ENCODE assay signal across 8 mouse cellular contexts in the genomic region with DNA sequence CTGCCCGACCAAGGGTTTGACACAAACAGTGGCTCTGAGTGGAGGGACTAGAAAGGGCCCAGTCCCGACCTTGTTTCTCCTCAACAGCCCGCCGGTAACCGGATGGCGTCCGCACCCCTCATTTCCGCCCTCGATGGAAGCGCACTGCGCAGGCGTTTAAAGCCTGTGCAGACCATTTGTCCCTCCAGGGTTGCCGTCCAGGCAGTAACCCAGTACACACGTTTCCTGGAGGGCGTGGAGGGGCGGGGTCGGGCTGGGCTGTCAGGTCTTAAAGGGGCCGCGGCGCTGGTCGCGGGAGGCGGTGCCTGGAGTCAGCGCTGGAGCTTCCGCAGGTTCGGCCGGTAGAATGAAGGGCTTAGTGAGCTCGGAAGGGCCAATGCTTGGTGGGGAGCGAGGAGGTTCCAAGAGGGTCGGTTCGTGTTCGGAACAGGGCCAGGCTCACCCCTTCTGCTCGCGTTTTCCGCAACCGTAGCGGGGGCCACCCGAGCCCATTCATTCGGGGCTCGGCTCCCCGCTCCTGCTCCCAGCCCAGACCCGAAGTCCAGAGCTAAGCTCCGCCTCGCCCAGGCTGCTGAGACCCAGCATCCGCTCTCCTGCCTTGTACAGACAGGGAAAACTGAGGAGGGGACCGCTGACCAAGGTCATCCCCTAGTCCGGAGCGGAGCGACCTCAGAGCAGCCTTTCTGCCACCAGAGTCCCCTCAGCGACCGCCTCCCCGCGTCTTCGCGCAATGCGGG. TPM values are rescaled to one million over a fixed set of nuclear protein-coding genes. Genes with fewer than 3 reads are reported as not detected.
DNase-seq lines count a peak whose midpoint lies in the region; ATAC-seq and TF ChIP-seq lines count a peak whose summit lies in the region.

A gene (plus strand): TSS at position 271 of the 737 bp plus-strand sequence.

- H3K36me3 ChIP-seq in embryonic facial prominence, embryonic 13.5 days, result peaks cover 65% of the 10 kb centered on the region
- no peaks in the 10 kb centered on the region for H3K36me3 ChIP-seq in kidney, adult 2 months (ENCODE audit: control insufficient read depth, insufficient read depth, low read length)
- peaks cover 65% of the 10 kb centered on the region for H3K36me3 ChIP-seq in limb, embryonic 14.5 days (ENCODE audit: control insufficient read depth, insufficient read depth, low read length)
- peaks cover 52% of the 10 kb centered on the region for H3K36me3 ChIP-seq in midbrain, postnatal 0 days (ENCODE audit: insufficient read depth, low read length)

- peak; percentile 95 for TF ChIP-seq POLR2A in kidney, adult 2 months (IDR thresholded peaks at IDR 0.05; ENCODE audit: low read depth, low read length)
- TF ChIP-seq POLR2A in limb, embryonic 14.5 days (IDR thresholded peaks at IDR 0.05; ENCODE audit: borderline replicate concordance, extremely low read depth, insufficient read depth, insufficient read length), result 0 out of 2 replicates have a peak, but pooled peaks have one; percentile 66

- peak within 1 kb of the TSS; percentile 71 for H3K4me3 ChIP-seq in embryonic facial prominence, embryonic 13.5 days
- peak within 1 kb of the TSS; percentile 76 for H3K4me3 ChIP-seq in kidney, adult 2 months (ENCODE audit: insufficient read depth, low read depth, low read length)
- peak within 1 kb of the TSS; percentile 72 for H3K4me3 ChIP-seq in limb, embryonic 14.5 days (replicated peaks; ENCODE audit: low read length)
- H3K4me3 ChIP-seq in midbrain, postnatal 0 days (ENCODE audit: low read depth, low read length), result peak within 1 kb of the TSS; percentile 73

- TF ChIP-seq CTCF in kidney, adult 2 months (conservative IDR thresholded peaks at IDR 0.05; ENCODE audit: insufficient read depth, insufficient read length, low read depth, low read length), result no peak
- TF ChIP-seq CTCF in midbrain, postnatal 0 days (IDR thresholded peaks at IDR 0.05), result peak; percentile 10; the same call in 1 of the 2 replicates

- H3K9ac ChIP-seq in embryonic facial prominence, embryonic 13.5 days, result peak within 1 kb of the TSS; percentile 89
- peak within 1 kb of the TSS; percentile 63 for H3K9ac ChIP-seq in limb, embryonic 14.5 days (ENCODE audit: low read depth, low read length, severe bottlenecking)
- peak within 1 kb of the TSS; percentile 66 for H3K9ac ChIP-seq in midbrain, postnatal 0 days (replicated peaks; ENCODE audit: low read length, poor library complexity, severe bottlenecking)

- H3K4me1 ChIP-seq in embryonic facial prominence, embryonic 13.5 days, result peaks cover 17% of the 10 kb centered on the region
- peaks cover 12% of the 10 kb centered on the region; the same call in 1 of the 2 replicates for H3K4me1 ChIP-seq in kidney, adult 2 months (ENCODE audit: control insufficient read depth, insufficient read depth, low read length)
- peaks cover 6% of the 10 kb centered on the region for H3K4me1 ChIP-seq in limb, embryonic 14.5 days (ENCODE audit: control insufficient read depth, insufficient read depth, low read length)
- peaks cover 7% of the 10 kb centered on the region; the same call in 1 of the 2 replicates for H3K4me1 ChIP-seq in midbrain, postnatal 0 days (ENCODE audit: insufficient read depth, low read length)

- no peaks in the 10 kb centered on the region for H3K9me3 ChIP-seq in embryonic facial prominence, embryonic 13.5 days
- H3K9me3 ChIP-seq in limb, embryonic 14.5 days (ENCODE audit: control insufficient read depth, low read length), result no peaks in the 10 kb centered on the region
- H3K9me3 ChIP-seq in midbrain, postnatal 0 days (ENCODE audit: low read length), result no peaks in the 10 kb centered on the region

- peak; percentile 97 for DNase-seq in 3T3-L1 (ENCODE audit: low read depth, low spot score)
- peak; percentile 97 for DNase-seq in adrenal gland, postnatal 36 days
- peak; percentile 97 for DNase-seq in heart, adult 18-20 months
- peak; percentile 97 for DNase-seq in kidney, adult 2 months
- DNase-seq in limb, embryonic 14.5 days (ENCODE audit: low spot score), result peak; percentile 97
- peak; percentile 99 for DNase-seq in midbrain, postnatal 0 days (ENCODE audit: low spot score)
- peak; percentile 86 to 88 for DNase-seq in spleen, postnatal 14 days (ENCODE audit: low spot score in 2 of 2)

- peak; percentile 87 for ATAC-seq in embryonic facial prominence, embryonic 13.5 days (ENCODE audit: insufficient number of reproducible peaks, insufficient read depth, low FRiP score, low TSS enrichment, low read depth)
- peak; percentile 93 for ATAC-seq in limb, embryonic 14.5 days (ENCODE audit: low FRiP score, low read depth)
- peak; percentile 92 for ATAC-seq in midbrain, postnatal 0 days (ENCODE audit: low FRiP score)

- H3K4me2 ChIP-seq in embryonic facial prominence, embryonic 13.5 days, result peak within 1 kb of the TSS; percentile 97
- peak within 1 kb of the TSS; percentile 86 for H3K4me2 ChIP-seq in limb, embryonic 14.5 days (replicated peaks; ENCODE audit: low read depth, low read length, severe bottlenecking)
- peak within 1 kb of the TSS; percentile 83 for H3K4me2 ChIP-seq in midbrain, postnatal 0 days (ENCODE audit: low read depth, low read length, poor library complexity, severe bottlenecking)

- H3K27ac ChIP-seq in embryonic facial prominence, embryonic 13.5 days, result peak within 1 kb of the TSS; percentile 91
- H3K27ac ChIP-seq in kidney, adult 2 months (ENCODE audit: insufficient read depth, low read depth, low read length), result peak within 1 kb of the TSS; percentile 96
- H3K27ac ChIP-seq in limb, embryonic 14.5 days (replicated peaks; ENCODE audit: low read depth, low read length), result peak within 1 kb of the TSS; percentile 70
- H3K27ac ChIP-seq in midbrain, postnatal 0 days (ENCODE audit: low read depth, low read length), result peak within 1 kb of the TSS; percentile 95

- WGBS in embryonic facial prominence, embryonic 13.5 days, result under 1% methylated on average over 56 of the region's 56 CpGs
- WGBS in kidney, adult 2 months, result under 1% methylated on average over 56 of the region's 56 CpGs
- 1% methylated on average over 50 of the region's 56 CpGs for WGBS in limb, embryonic 14.5 days
- WGBS in midbrain, postnatal 0 days, result under 1% methylated on average over 54 of the region's 56 CpGs

- H3K27me3 ChIP-seq in embryonic facial prominence, embryonic 13.5 days, result no peaks in the 10 kb centered on the region
- H3K27me3 ChIP-seq in kidney, adult 2 months (replicated peaks; ENCODE audit: control insufficient read depth, insufficient read depth, low read length), result no peaks in the 10 kb centered on the region
- H3K27me3 ChIP-seq in limb, embryonic 14.5 days (ENCODE audit: control insufficient read depth, insufficient read depth, low read length), result no peaks in the 10 kb centered on the region
- no peaks in the 10 kb centered on the region for H3K27me3 ChIP-seq in midbrain, postnatal 0 days (ENCODE audit: insufficient read depth, low read length)

RNA-seq across cellular contexts. Expression of the gene that starts here (rescaled TPM):
- total RNA-seq in adrenal gland, postnatal 36 days (2021), result 10 to 100 TPM; 13.5 to 24.0 TPM
- 34.6 and 38.5 TPM in 2 replicates for polyA plus RNA-seq in embryonic facial prominence, embryonic 13.5 days (2015; fragmentation: Nextera tagmentation; extraction: Ambion mirVana)
- 1 to 10 TPM; 1.8 to 2.7 TPM for total RNA-seq in heart, adult 18-20 months (2021)
- 12.9 and 13.4 TPM in 2 replicates for polyA plus RNA-seq in kidney, adult 2 months (2012; rRNA removed)
- polyA plus RNA-seq in limb, embryonic 14.5 days (2012; rRNA removed), result 83.7 and 101 TPM in 2 replicates
- polyA plus RNA-seq in limb, embryonic 14.5 days (2014; fragmentation: Nextera tagmentation; extraction: Ambion mirVana), result 52.0 and 59.3 TPM in 2 replicates
- 33.5 and 47.5 TPM in 2 replicates for total RNA-seq in midbrain, postnatal 0 days (2014; rRNA removed)
- 36.7 and 41.6 TPM in 2 replicates for polyA plus RNA-seq in midbrain, postnatal 0 days (2015; fragmentation: Nextera tagmentation; extraction: Ambion mirVana)

Comparison
In these comparisons a context has a peak if more than half of its experiments do, and no peak if none do; other contexts are left out.
1. Peak in every context shown above with its lines: DNase-seq, ATAC-seq, H3K4me3 ChIP-seq and H3K27ac ChIP-seq.